Mouse (Mus musculus) embryonic facial prominence, embryonic 11.5 days (tissue): ENCODE data around the gene Dusp13. TPM values are rescaled to one million over a fixed set of nuclear protein-coding genes. Genes with fewer than 3 reads are reported as not detected.
A peak's percentile ranks its signal among the peaks of the same experiment; 100 is the strongest.

Source experiments
- ATAC-seq: fragments of 200-750 bp; cut with Nextera tagmentation; replicated peaks from 2 replicates; pipeline ENCODE4 v1.8.0; 2017; ENCODE audit warnings: low read depth; ENCODE audit not compliant: insufficient number of reproducible peaks, low FRiP score, low TSS enrichment
- DNase-seq: peaks from one replicate; pipeline ENCODE4 v3.0.0-alpha.2; 2015; ENCODE audit warnings: low spot score
- H3K27ac ChIP-seq: fragments of 300-500 bp; sonication (generic); replicated peaks from 2 replicates; pipeline ENCODE4 v1.5.1; 2014; ENCODE audit warnings: mild to moderate bottlenecking, low read depth, low read length, control low read depth
- H3K27me3 ChIP-seq: fragments of 300-500 bp; sonication (generic); 2 replicates; pipeline ENCODE4 v1.6.1; 2014; ENCODE audit warnings: mild to moderate bottlenecking, low read length, moderate library complexity, mixed read lengths; ENCODE audit not compliant: control insufficient read depth, insufficient read depth
- H3K36me3 ChIP-seq: fragments of 300-500 bp; sonication (generic); replicated peaks from 2 replicates; pipeline ENCODE4 v1.6.1; 2014; ENCODE audit warnings: low read depth, mild to moderate bottlenecking, low read length, moderate library complexity, mixed read lengths; ENCODE audit not compliant: control insufficient read depth, insufficient read depth
- H3K4me1 ChIP-seq: fragments of 300-500 bp; sonication (generic); 2 replicates; pipeline ENCODE4 v1.6.1; 2014; ENCODE audit warnings: low read length, mixed read lengths; ENCODE audit not compliant: control insufficient read depth, insufficient read depth
- H3K4me2 ChIP-seq: fragments of 300-500 bp; sonication (generic); 2 replicates; pipeline ENCODE4 v1.6.1; 2014; ENCODE audit warnings: low read depth, mild to moderate bottlenecking, control low read depth, low read length, moderate library complexity
- H3K4me3 ChIP-seq: fragments of 300-500 bp; sonication (generic); 2 replicates; pipeline ENCODE4 v1.5.1; 2014; ENCODE audit warnings: low read depth, low read length, control low read depth
- H3K9ac ChIP-seq: fragments of 300-500 bp; sonication (generic); replicated peaks from 2 replicates; pipeline ENCODE4 v1.6.1; 2014; ENCODE audit warnings: mild to moderate bottlenecking, control low read depth, low read length
- H3K9me3 ChIP-seq: fragments of 300-500 bp; sonication (generic); replicated peaks from 2 replicates; pipeline ENCODE4 v1.6.1; 2016; ENCODE audit warnings: mild to moderate bottlenecking, low read length, inconsistent platforms, mixed read lengths; ENCODE audit not compliant: control insufficient read depth
- WGBS: fragments of 180-500 bp; shearing (Covaris S2); extraction: QIAGEN DNeasy Blood & Tissue Kit; methylation state at CpG from one replicate; pipeline ENCODE4 v1.1.7; 2014; 5-methylcytosine and 5-hydroxymethylcytosine counted together
- polyA plus RNA-seq: library from polyadenylated mRNA; unstranded; fragments of >200 nt; fragmentation: Nextera tagmentation; extraction: Ambion mirVana; gene quantifications from 2 replicates; pipeline ENCODE4 v1.2.1, GENCODE M21; 2014

Gene Dusp13
- polyA plus RNA-seq, 1 experiment from 2014 or later = not detected

- no peak overlapping the region for H3K4me2 ChIP-seq
- 86% methylated on average over 4 of the region's 4 CpGs for WGBS
- no peak overlapping the region for H3K27ac ChIP-seq
- no peak for DNase-seq
- H3K4me1 ChIP-seq = no peaks in the 10 kb centered on the region
- no peaks in the 10 kb centered on the region for H3K36me3 ChIP-seq
- ATAC-seq = no peak
- no peak overlapping the region for H3K4me3 ChIP-seq
- no peak overlapping the region for H3K9ac ChIP-seq
- no peaks in the 10 kb centered on the region for H3K27me3 ChIP-seq
- no peaks in the 10 kb centered on the region for H3K9me3 ChIP-seq
These were observed 2.4 kb upstream of the Dusp13 start for GRCm38 (mm10) chr14:21753367-21753766.

- no peaks in the 10 kb centered on the region for H3K36me3 ChIP-seq
- H3K4me3 ChIP-seq = no peak overlapping the region
- no peak for ATAC-seq
- no peaks in the 10 kb centered on the region for H3K9me3 ChIP-seq
- no peaks in the 10 kb centered on the region for H3K4me1 ChIP-seq
- no peak overlapping the region for H3K4me2 ChIP-seq
- H3K27ac ChIP-seq = no peak overlapping the region
- WGBS = 91% methylated on average over 3 of the region's 3 CpGs
- no peaks in the 10 kb centered on the region for H3K27me3 ChIP-seq
- DNase-seq = no peak
- no peak overlapping the region for H3K9ac ChIP-seq
These were observed 1.4 kb upstream of the Dusp13 start for GRCm38 (mm10) chr14:21752411-21752810.

- ATAC-seq (peak; percentile 86), DNase-seq (peak; percentile 91)
- Histone ChIP-seq H3K9me3 (no peaks in the 10 kb centered on the region), H3K4me3 (peak within 1 kb of the TSS; percentile 78), H3K4me2 (peak within 1 kb of the TSS; percentile 83), H3K27ac (peak within 1 kb of the TSS; percentile 63), H3K9ac (peak within 1 kb of the TSS; percentile 68), H3K36me3 (no peaks in the 10 kb centered on the region), H3K4me1 (no peaks in the 10 kb centered on the region), H3K27me3 (no peaks in the 10 kb centered on the region)
- WGBS = 7% methylated on average over 52 of the region's 52 CpGs
These were observed 737 bp downstream of the Dusp13 start, which contains the start of gene Samd8 for GRCm38 (mm10) chr14:21750008-21750880. Samd8 (plus strand) TSS chr14:21750531.

- no peaks in the 10 kb centered on the region for H3K27me3 ChIP-seq
- no peaks in the 10 kb centered on the region for H3K4me1 ChIP-seq
- no peak overlapping the region for H3K9ac ChIP-seq
- H3K36me3 ChIP-seq = no peaks in the 10 kb centered on the region
- H3K9me3 ChIP-seq = no peaks in the 10 kb centered on the region
- ATAC-seq = no peak
- peak; percentile 76 for DNase-seq
- no peak overlapping the region for H3K27ac ChIP-seq
- WGBS = 37% methylated on average over 15 of the region's 15 CpGs
- no peak overlapping the region for H3K4me3 ChIP-seq
- no peak overlapping the region for H3K4me2 ChIP-seq
These were observed 2.7 kb downstream of the Dusp13 start for GRCm38 (mm10) chr14:21748142-21748870.

- DNase-seq = no peak
- H3K27me3 ChIP-seq = no peaks in the 10 kb centered on the region
- no peak for ATAC-seq
- WGBS = 77% methylated on average over 14 of the region's 14 CpGs
- H3K4me1 ChIP-seq = no peaks in the 10 kb centered on the region
- H3K9ac ChIP-seq = no peak overlapping the region
- H3K9me3 ChIP-seq = no peaks in the 10 kb centered on the region
- H3K4me3 ChIP-seq = no peak overlapping the region
- H3K27ac ChIP-seq = no peak overlapping the region
- no peak overlapping the region for H3K4me2 ChIP-seq
- no peaks in the 10 kb centered on the region for H3K36me3 ChIP-seq
These were observed 3.4 kb downstream of the Dusp13 start for GRCm38 (mm10) chr14:21747436-21748141.

DNA sequence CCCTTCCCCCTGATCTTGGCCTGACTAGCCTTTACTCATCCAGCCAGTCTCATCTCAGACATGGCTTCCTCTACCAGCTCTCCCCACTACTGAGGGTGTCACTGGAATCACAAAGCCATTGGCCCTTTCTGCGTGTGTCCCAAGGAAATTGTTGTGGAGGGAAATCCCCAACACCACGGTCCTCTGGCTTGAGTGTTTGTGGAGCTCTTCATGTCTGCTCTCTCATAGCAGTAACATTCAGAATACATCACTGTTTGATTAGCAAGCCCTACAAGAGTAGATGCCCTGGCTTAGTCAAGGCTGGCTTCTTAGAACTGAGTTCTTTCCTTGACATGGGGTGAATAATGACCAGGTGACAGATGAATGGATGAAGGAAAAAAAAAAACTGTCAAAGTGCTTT is 4.1 kb downstream of the Dusp13 start:
- DNase-seq = no peak

DNA sequence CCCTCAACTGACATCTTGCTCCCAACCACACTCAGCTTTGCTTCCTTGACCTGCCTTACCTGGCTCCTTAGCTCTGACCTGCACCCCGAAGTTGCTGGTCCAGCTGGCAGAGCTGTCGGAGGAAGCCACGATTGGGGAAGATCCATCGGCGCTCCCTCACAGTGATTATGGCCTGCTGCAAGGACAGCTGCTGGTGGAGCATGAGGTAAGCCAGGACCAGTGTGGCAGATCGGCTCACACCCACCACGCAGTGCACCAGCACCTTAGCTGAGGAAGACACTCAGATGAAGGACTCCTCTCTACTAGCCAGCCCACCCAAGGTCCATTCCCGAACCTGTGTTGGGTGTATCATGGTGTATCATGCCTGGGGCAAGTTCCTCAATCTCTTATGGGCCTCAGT is 4.7 kb downstream of the Dusp13 start:
- Histone ChIP-seq H3K27me3 (no peaks in the 10 kb centered on the region), H3K36me3 (no peaks in the 10 kb centered on the region), H3K4me3 (no peak overlapping the region), H3K9me3 (no peaks in the 10 kb centered on the region), H3K4me1 (no peaks in the 10 kb centered on the region), H3K9ac (no peak overlapping the region), H3K27ac (no peak overlapping the region), H3K4me2 (no peak overlapping the region)
- no peak for ATAC-seq
- DNase-seq = no peak
- WGBS = 90% methylated on average over 8 of the region's 8 CpGs

More for the DNA sequence above, 4.1 kb downstream of the Dusp13 start:
- no peak for ATAC-seq
- H3K27me3 ChIP-seq = no peaks in the 10 kb centered on the region
- H3K9ac ChIP-seq = no peak overlapping the region
- H3K4me1 ChIP-seq = no peaks in the 10 kb centered on the region
- 81% methylated on average over 2 of the region's 2 CpGs for WGBS
- H3K4me2 ChIP-seq = no peak overlapping the region
- no peaks in the 10 kb centered on the region for H3K9me3 ChIP-seq
- H3K27ac ChIP-seq = no peak overlapping the region
- H3K4me3 ChIP-seq = no peak overlapping the region
- H3K36me3 ChIP-seq = no peaks in the 10 kb centered on the region
